In genomic region chr7:104646841-104647482, GRCm38 (mm10) we compare ENCODE assay signal across 8 mouse cellular contexts. TPM values are rescaled to one million over a fixed set of nuclear protein-coding genes. Genes with fewer than 3 reads are reported as not detected.
DNase-seq lines count a peak whose midpoint lies in the region; ATAC-seq and TF ChIP-seq lines count a peak whose summit lies in the region.

Olfr658 (minus strand) TSS chr7:104647305.

- H3K9me3 ChIP-seq in ES-E14 (ENCODE audit: control insufficient read depth, insufficient read depth, low read depth, low read length), result no peaks in the 10 kb centered on the region
- H3K9me3 ChIP-seq in forebrain, embryonic 15.5 days, result no peaks in the 10 kb centered on the region
- H3K9me3 ChIP-seq in hindbrain, embryonic 13.5 days, result no peaks in the 10 kb centered on the region
- no peaks in the 10 kb centered on the region for H3K9me3 ChIP-seq in lung, postnatal 0 days (ENCODE audit: low read length)

- H3K4me3 ChIP-seq in ES-E14 (ENCODE audit: insufficient read depth in 1 of 2, low read depth in 1 of 2, low read length in 2 of 2, poor library complexity in 1 of 2, severe bottlenecking in 1 of 2), result peak within 1 kb of the TSS; percentile 64 to 73
- H3K4me3 ChIP-seq in forebrain, embryonic 15.5 days, result peak within 1 kb of the TSS; percentile 31
- H3K4me3 ChIP-seq in hindbrain, embryonic 13.5 days, result peak within 1 kb of the TSS; percentile 31
- H3K4me3 ChIP-seq in lung, postnatal 0 days (ENCODE audit: low read depth, low read length), result no peak within 1 kb of the TSS

- H3K4me2 ChIP-seq in forebrain, embryonic 15.5 days (replicated peaks), result peak within 1 kb of the TSS; percentile 45
- peak within 1 kb of the TSS; percentile 53 for H3K4me2 ChIP-seq in hindbrain, embryonic 13.5 days
- H3K4me2 ChIP-seq in lung, postnatal 0 days (replicated peaks; ENCODE audit: low read depth, low read length), result 0 out of 2 replicates have a peak within 1 kb of the TSS, but pooled peaks have one; percentile 17

- no peak for TF ChIP-seq POLR2A in brain, embryonic 14.5 days (IDR thresholded peaks at IDR 0.05; ENCODE audit: borderline replicate concordance, extremely low read depth, insufficient read depth, insufficient read length, poor library complexity, severe bottlenecking)

- no peak within 1 kb of the TSS for H3K27ac ChIP-seq in ES-E14 (ENCODE audit: insufficient read depth, low read depth, low read length, poor library complexity, severe bottlenecking)
- H3K27ac ChIP-seq in forebrain, embryonic 15.5 days (replicated peaks), result no peak within 1 kb of the TSS
- no peak within 1 kb of the TSS for H3K27ac ChIP-seq in hindbrain, embryonic 13.5 days
- H3K27ac ChIP-seq in lung, postnatal 0 days (ENCODE audit: low read length), result no peak within 1 kb of the TSS

- ATAC-seq in forebrain, embryonic 15.5 days (replicated peaks), result peak; percentile 95
- peak; percentile 95 for ATAC-seq in hindbrain, embryonic 13.5 days (ENCODE audit: low FRiP score)
- ATAC-seq in lung, postnatal 0 days, result peak; percentile 57

- peak; percentile 28 for DNase-seq in ES-E14 (ENCODE audit: low read depth, low spot score)
- DNase-seq in brain, embryonic 14.5 days (ENCODE audit: low read depth), result peak; percentile 77
- peak; percentile 21 to 43 for DNase-seq in layer of hippocampus, postnatal 10 days (ENCODE audit: low spot score in 2 of 2)
- DNase-seq in lung, postnatal 0 days (ENCODE audit: low spot score), result peak; percentile 34
- peak; percentile 54 for DNase-seq in retina, embryonic 14.5 days (ENCODE audit: low spot score)
- DNase-seq in gastrocnemius, postnatal 25 days, result no peak

- no peaks in the 10 kb centered on the region for H3K36me3 ChIP-seq in ES-E14 (ENCODE audit: control insufficient read depth, insufficient read depth, low read length, poor library complexity, severe bottlenecking)
- no peaks in the 10 kb centered on the region for H3K36me3 ChIP-seq in forebrain, embryonic 15.5 days
- H3K36me3 ChIP-seq in hindbrain, embryonic 13.5 days, result no peaks in the 10 kb centered on the region
- no peaks in the 10 kb centered on the region for H3K36me3 ChIP-seq in lung, postnatal 0 days (ENCODE audit: insufficient read depth, low read length)

- 34% methylated on average over 21 of the region's 22 CpGs for WGBS in forebrain, embryonic 15.5 days
- WGBS in hindbrain, embryonic 13.5 days, result 23% methylated on average over 21 of the region's 22 CpGs
- WGBS in lung, postnatal 0 days, result 22% methylated on average over 22 of the region's 22 CpGs

- peaks cover 0 to 3% of the 10 kb centered on the region in 2 experiments; a peak in 1 of 4 replicates for H3K4me1 ChIP-seq in ES-E14 (ENCODE audit: control insufficient read depth in 2 of 2, insufficient read depth in 2 of 2, low read length in 2 of 2, poor library complexity in 1 of 2)
- no peaks in the 10 kb centered on the region for H3K4me1 ChIP-seq in forebrain, embryonic 15.5 days
- H3K4me1 ChIP-seq in hindbrain, embryonic 13.5 days (replicated peaks), result no peaks in the 10 kb centered on the region; the same call in 1 of the 2 replicates
- no peaks in the 10 kb centered on the region for H3K4me1 ChIP-seq in lung, postnatal 0 days (ENCODE audit: insufficient read depth, low read depth, low read length)

- TF ChIP-seq CTCF in brain, embryonic 14.5 days (IDR thresholded peaks at IDR 0.05; ENCODE audit: borderline replicate concordance, extremely low read depth, insufficient read depth, insufficient read length), result peak; percentile 62
- peak; percentile 60 for TF ChIP-seq CTCF in lung, postnatal 0 days (IDR thresholded peaks at IDR 0.05)

- in situ Hi-C loops in ES-E14 (cut with MboI; ENCODE audit: low sequenced_read_pairs in 2 of 2, unreplicated experiment in 2 of 2), result no loop called here

- no peak within 1 kb of the TSS for H3K9ac ChIP-seq in ES-E14 (ENCODE audit: insufficient read depth, low read depth, low read length, poor library complexity, severe bottlenecking)
- H3K9ac ChIP-seq in forebrain, embryonic 15.5 days (replicated peaks), result no peak within 1 kb of the TSS
- no peak within 1 kb of the TSS for H3K9ac ChIP-seq in hindbrain, embryonic 13.5 days
- no peak within 1 kb of the TSS for H3K9ac ChIP-seq in lung, postnatal 0 days (replicated peaks; ENCODE audit: low read depth)

- no peaks in the 10 kb centered on the region for H3K27me3 ChIP-seq in forebrain, embryonic 15.5 days
- no peaks in the 10 kb centered on the region for H3K27me3 ChIP-seq in hindbrain, embryonic 13.5 days
- H3K27me3 ChIP-seq in lung, postnatal 0 days (replicated peaks; ENCODE audit: insufficient read depth, low read length), result no peaks in the 10 kb centered on the region

- no peak for TF ChIP-seq EP300 in lung, postnatal 0 days (IDR thresholded peaks at IDR 0.05)

TF ChIP-seq in ES-E14, 5 proteins besides CTCF, POLR2A, EP300 and RAD21:
- no peak for TF ChIP-seq CHD2 (IDR thresholded peaks at IDR 0.05; ENCODE audit: low read depth, low read length)
- TF ChIP-seq ZC3H11A (IDR thresholded peaks at IDR 0.05; ENCODE audit: borderline replicate concordance, low read depth, low read length), result peak; percentile 26; the same call in 1 of the 2 replicates
- no peak for TF ChIP-seq HCFC1 (IDR thresholded peaks at IDR 0.05; ENCODE audit: borderline replicate concordance, insufficient read depth, low read length)
- no peak for TF ChIP-seq ZNF384 (IDR thresholded peaks at IDR 0.05; ENCODE audit: low read depth, low read length)

RNA-seq across cellular contexts. Expression of gene Olfr658, which starts in this region (rescaled TPM):
- 0.04 TPM in 1 of 2 replicates, not detected in the other for total RNA-seq in ES-E14 (2012; rRNA removed)
- polyA plus RNA-seq in brain, embryonic 14.5 days (2012; rRNA removed), result 0.04 and 0.08 TPM in 2 replicates
- polyA plus RNA-seq in forebrain, embryonic 15.5 days (2015; fragmentation: Nextera tagmentation; extraction: Ambion mirVana), result 0.08 TPM in 1 of 2 replicates, not detected in the other
- 0.09 and 0.10 TPM in 2 replicates for polyA plus RNA-seq in hindbrain, embryonic 13.5 days (2015; fragmentation: Nextera tagmentation; extraction: Ambion mirVana)
- total RNA-seq in layer of hippocampus, postnatal 10 days (2021), result not detected
- not detected in 2 replicates for polyA plus RNA-seq in lung, postnatal 0 days (2015; fragmentation: Nextera tagmentation; extraction: Ambion mirVana)
- total RNA-seq in gastrocnemius, postnatal 25 days (2021), result not detected

Comparison
In these comparisons a context has a peak if more than half of its experiments do, and no peak if none do; other contexts are left out.
1. Peak in DNase-seq and H3K4me3 ChIP-seq in ES-E14; RNA of the gene not detected or under 1 TPM.
2. Peak in DNase-seq in brain, embryonic 14.5 days; RNA of the gene not detected or under 1 TPM.
3. Peak in ATAC-seq, H3K4me3 ChIP-seq and H3K4me2 ChIP-seq in forebrain, embryonic 15.5 days; RNA of the gene not detected or under 1 TPM.
4. Peak in ATAC-seq, H3K4me3 ChIP-seq and H3K4me2 ChIP-seq in hindbrain, embryonic 13.5 days; RNA of the gene not detected or under 1 TPM.
5. Peak in DNase-seq in layer of hippocampus, postnatal 10 days; RNA of the gene not detected or under 1 TPM.
6. Peak in DNase-seq, ATAC-seq and H3K4me2 ChIP-seq in lung, postnatal 0 days; RNA of the gene not detected or under 1 TPM.